Mouse (Mus musculus) cerebellum, adult 11 months (tissue): ENCODE results near the gene Trmt11.
A peak's percentile ranks its signal among the peaks of the same experiment; 100 is the strongest.
"Not testable (repeated sequence)": the region's sequence is repeated elsewhere in the genome, so short reads cannot be mapped to it uniquely, and the experiment has no call there.

Source experiments
- DNase-seq: peaks from one replicate; pipeline ENCODE4 v3.0.0; 2022

The Trmt11 gene

GRCm38 (mm10) chr10:30600542-30600966, at the start of gene Trmt11:
Trmt11 (minus strand) TSS chr10:30600749.
- peak; percentile 86 for DNase-seq

DNA sequence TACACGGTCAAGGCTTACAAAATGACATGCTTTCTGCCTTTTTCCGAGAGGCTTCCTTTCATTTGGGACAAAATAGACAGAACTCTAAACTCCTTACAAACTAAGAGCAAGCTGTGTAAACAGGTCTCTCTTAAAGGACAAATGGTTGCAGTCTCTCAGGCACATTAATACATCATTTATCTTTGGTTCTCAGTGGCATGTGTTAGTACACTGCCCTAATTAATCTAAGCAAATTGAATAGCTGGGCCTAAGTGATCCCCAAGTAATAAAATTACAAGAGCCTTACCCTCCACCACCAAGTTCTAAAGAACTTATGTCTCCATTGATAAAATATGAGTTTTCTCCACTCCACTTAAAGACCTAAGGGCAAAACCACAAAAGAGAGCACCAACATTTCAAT, 47.1 kb upstream of the Trmt11 start:
- no peak for DNase-seq

DNA sequence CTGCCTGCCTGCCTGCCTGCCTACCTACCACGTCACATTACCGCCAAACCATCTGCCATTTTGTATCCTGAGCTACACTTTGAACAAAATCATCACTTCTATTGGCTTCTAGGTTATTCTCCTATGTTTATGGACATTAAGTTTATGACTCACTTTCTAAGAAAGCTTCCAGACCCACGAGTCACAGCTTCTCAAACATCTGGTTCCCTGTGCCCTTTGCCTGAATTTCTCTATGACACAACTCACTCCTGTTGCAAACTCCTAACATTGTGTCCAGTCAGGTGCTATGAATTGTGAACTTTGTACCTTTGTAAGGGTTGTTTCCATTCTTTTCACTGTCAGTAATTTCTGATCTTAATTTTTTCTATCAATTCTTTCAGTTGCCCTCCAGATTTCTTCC, 37.7 kb upstream of the Trmt11 start:
- DNase-seq = no peak

DNA sequence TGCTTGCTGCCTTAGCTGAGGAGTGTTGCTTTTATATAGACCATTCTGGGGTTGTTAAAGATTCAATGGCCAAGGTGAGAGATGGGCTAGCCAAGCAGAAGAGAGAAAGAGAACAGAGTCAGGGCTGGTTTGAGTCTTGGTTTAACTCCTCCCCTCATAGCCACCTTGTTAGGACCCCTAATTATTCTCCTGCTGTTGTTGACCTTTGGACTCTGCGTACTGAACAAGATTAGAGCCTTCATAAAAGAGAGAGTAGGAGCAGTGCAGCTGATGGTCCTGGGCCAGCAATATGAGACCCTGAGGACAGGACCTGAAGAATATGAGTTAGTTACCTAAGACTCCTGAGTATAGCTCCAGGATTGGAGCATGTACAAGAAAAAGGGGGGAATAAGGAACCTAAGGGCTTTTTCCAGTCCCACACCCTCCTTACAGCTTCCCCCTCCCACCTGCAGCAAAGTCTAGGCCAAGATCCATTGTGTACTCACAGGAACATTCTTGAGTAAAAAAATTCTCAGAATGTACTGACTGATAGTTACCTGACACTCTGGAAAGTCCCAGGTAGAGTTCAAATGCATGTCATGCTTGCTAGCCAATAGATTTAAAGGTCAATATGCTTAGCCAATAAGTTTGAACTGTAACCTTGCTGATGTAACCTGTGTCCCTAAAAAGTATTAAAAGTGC, 36.1 kb upstream of the Trmt11 start:
- not testable (repeated sequence) for DNase-seq

DNA sequence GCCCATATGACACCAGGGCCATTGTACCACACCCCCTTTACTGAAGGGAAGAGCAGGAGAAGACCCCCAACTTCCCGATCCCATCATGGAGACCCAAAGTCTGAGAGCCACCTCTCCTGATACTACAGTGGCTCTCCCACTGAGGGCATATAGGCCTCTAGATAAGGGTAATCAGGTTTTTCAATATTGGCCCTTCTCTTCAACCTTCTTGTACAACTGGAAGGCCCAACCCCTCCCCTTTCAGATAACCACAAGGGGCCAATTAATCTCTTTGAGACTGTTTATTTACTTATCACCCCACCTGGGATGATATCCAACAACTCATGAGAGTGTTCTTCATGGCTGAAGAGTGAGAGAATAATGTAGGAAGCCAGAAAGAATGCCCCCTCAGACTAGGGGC, 32.2 kb upstream of the Trmt11 start:
- DNase-seq = no peak

- DNase-seq = no peak
These were observed 29.4 kb upstream of the Trmt11 start for GRCm38 (mm10) chr10:30629977-30630376.

- DNase-seq = no peak
These were observed 29.0 kb upstream of the Trmt11 start, which contains the start of gene Hint3 for GRCm38 (mm10) chr10:30629513-30629912. Hint3 (minus strand) TSS chr10:30629632.

- not testable (repeated sequence) for DNase-seq
These were observed 27.9 kb upstream of the Trmt11 start for GRCm38 (mm10) chr10:30628444-30628843.

- DNase-seq = no peak
These were observed 27.0 kb upstream of the Trmt11 start for GRCm38 (mm10) chr10:30627548-30627947.

- no peak for DNase-seq
These were observed 23.8 kb upstream of the Trmt11 start for GRCm38 (mm10) chr10:30624161-30625019.

DNA sequence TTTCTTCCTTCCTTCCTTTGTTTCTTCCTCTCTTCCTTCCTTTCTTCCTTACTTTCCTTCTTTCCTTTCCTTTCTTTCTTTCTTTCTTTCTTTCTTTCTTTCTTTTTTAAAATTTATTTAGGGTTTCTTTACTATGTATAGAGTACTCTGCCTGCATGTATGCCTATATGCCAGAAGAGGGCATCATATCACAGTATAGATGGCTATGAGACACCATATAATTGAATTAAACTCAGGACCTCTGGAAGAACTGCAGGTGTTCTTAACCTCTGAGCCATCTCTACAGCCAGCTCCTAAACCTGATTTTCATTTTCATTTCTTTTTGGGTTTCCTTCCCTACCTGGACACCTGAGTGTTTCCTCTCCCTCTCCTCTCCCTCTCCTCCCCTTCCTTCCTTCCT, 22.4 kb upstream of the Trmt11 start:
- DNase-seq = no peak

- no peak for DNase-seq
These were observed 18.3 kb upstream of the Trmt11 start for GRCm38 (mm10) chr10:30618918-30619210.

DNA sequence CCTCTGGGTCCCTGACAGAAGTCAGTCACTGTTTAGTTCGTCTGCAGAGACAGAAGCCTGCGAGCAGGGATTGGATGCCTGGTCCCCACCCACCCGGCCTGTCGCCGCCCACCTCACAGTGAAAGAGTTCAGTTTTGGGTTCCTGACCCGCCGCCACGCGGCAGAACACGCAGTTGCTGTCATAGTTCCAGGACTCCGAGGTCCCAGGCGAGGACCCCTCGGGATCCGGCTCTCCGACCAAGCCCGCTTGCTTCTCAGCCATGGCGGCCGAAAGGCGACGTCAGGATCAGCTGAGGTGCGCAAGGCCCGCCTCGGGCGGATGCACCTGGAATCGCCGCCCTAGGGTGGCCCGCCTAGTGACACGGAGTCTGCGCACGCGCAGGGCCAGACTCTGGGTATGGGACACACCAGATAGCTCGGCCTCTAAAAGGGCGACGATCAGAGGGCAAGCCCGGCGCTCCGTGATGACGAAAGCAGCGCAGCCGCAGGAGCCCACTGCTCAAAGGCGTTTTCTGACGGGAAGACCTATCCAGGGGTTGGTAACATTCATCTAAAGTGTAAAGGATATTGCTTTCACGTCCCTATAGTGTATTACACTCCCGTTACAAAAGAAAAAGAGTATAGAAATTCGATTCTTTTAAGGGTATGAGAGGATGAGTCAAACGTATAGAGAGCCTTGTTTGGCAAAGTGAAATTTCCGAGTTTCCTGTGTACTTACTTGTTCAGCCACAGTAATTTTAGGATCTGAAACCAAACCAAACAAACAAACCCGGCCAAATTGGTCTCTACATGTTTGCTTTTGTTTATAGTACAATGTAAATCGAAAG, 17.8 kb upstream of the Trmt11 start:
- peak; percentile 99 for DNase-seq

- DNase-seq = no peak
These were observed 12.5 kb upstream of the Trmt11 start for GRCm38 (mm10) chr10:30613039-30613438.

DNA sequence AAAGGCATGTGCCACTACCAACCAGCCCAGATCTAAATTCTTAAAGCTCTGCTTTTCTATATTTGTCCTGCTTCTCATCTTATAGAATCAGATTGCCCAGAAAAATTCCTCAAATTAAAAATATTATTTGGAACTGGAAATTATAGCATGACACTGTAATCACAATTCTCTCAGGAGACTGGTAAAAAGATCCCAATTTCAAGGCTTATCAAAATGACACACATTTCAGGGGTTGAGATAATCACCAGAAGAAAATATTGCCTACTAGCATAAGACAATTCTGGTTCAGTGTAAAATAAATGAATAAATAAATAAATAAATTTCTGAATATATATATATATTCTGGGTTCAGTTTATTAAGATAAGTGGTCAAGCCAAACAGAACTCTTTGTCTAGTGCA, 9.1 kb upstream of the Trmt11 start:
- DNase-seq = no peak

- DNase-seq = no peak
These were observed 7.6 kb upstream of the Trmt11 start for GRCm38 (mm10) chr10:30608109-30608508.

DNA sequence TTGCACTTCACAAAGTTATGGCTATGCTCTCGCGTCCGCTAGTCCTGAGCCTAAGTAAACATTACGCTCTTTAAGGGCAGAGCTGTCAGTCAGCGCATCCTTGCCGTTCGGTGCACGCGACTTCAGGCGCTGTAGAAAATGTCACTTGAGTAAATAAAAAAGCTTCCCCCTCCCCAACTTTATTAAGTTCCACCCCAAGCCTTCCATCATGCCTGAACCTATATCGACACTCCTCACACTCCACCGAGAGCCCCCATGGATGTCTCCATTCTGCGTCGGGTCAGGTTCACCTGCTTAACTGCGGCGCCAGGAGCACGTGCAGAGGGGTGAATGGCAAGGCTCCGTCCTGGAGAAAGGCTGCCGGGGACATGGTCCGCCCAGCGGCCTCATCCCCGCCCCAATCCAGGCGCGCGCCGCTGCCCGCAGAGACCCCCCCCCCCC, 435 bp downstream of the Trmt11 start:
- no peak for DNase-seq

DNA sequence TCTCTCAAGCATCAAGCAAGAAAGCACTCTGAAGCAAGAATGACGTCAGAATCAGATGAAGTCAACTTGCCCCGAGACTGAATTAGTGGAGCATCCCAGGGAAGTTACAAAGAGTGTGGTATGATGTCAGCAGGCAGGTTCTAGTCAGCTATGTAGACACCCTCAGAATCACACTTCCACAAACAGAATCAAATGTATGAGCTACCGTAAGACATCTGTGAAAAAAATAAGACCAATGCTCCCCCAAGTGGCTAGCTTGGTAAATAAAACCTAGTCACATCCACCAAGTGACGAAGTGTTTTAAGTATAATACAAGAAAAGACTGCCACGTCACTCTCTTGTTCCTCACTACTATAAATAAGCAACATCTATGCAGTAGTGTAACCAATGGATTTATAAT, 13.5 kb downstream of the Trmt11 start:
- DNase-seq = no peak

DNA sequence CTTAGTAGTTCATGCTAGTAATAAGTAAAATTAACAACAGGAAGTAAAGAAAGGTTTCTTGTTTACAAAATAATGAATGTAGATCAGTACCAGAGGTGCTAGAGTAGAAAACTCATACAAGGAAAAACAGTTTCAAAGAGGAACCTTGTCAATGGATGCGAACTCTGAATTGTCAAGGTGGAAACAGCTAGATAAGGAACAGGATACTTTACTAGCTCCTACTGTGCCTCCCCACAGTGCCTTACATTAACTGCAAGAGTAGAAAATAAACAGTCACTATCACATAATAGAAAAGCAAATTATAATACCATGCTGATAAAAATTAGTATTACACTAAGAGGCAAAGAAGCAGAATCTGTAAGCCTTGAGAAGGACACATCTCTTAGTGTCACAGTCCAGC, 14.9 kb downstream of the Trmt11 start:
- DNase-seq = no peak

DNA sequence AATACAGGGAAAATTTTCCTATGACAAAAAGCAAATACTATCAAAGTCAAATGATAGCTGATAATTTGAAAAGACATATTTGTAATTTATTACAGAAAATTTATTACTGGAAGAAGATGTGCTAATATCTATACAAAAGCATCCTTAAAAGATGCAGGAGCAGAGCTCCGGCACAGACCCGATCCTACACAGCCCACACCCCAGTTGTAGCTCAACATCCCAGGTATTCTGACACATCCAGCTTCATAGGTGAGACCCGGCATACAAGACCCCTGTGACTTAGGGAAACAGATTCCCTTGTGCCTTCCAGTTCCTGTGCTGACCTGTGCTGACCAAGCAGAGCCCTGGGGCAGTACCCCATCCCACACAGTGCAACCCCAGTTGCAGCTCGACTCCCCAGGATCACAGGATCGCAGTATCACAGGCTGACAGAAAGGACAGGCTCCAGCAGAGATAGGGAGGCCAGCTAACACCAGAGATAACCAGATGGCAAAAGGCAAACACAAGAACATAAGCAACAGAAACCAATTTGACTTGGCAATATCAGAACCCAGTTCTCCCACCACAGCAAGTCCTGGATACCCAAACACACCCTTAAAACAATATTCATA, 22.8 kb downstream of the Trmt11 start:
- DNase-seq = no peak

- no peak for DNase-seq
These were observed 34.2 kb downstream of the Trmt11 start for GRCm38 (mm10) chr10:30566364-30566763.

- DNase-seq = no peak
These were observed 35.9 kb downstream of the Trmt11 start for GRCm38 (mm10) chr10:30564651-30565050.
